Mouse (Mus musculus) hindbrain, embryonic 14.5 days (tissue): ENCODE measurements around the gene Ppp6r3. TPM values are rescaled to one million over a fixed set of nuclear protein-coding genes. Genes with fewer than 3 reads are reported as not detected.

Experiments used
- ATAC-seq: fragments of 200-750 bp; cut with Nextera tagmentation; 2 replicates; pipeline ENCODE4 v1.8.0; 2017; ENCODE audit warnings: moderate number of reproducible peaks, mild to moderate bottlenecking, moderate TSS enrichment, moderate library complexity; ENCODE audit not compliant: low FRiP score
- DNase-seq: peaks from one replicate; pipeline ENCODE4 v3.0.0-alpha.2; 2015; ENCODE audit warnings: low spot score
- H3K27ac ChIP-seq: fragments of 300-500 bp; sonication (generic); 2 replicates; pipeline ENCODE4 v1.5.1; 2014; ENCODE audit warnings: mild to moderate bottlenecking, moderate library complexity
- H3K27me3 ChIP-seq: fragments of 300-500 bp; sonication (generic); 2 replicates; pipeline ENCODE4 v1.6.1; 2014; ENCODE audit warnings: mild to moderate bottlenecking, low read length, mixed read lengths; ENCODE audit not compliant: control insufficient read depth, insufficient read depth
- H3K36me3 ChIP-seq: fragments of 300-500 bp; sonication (generic); replicated peaks from 2 replicates; pipeline ENCODE4 v1.6.1; 2014; ENCODE audit not compliant: control insufficient read depth, insufficient read depth
- H3K4me1 ChIP-seq: fragments of 300-500 bp; sonication (generic); replicated peaks from 2 replicates; pipeline ENCODE4 v1.6.1; 2014; ENCODE audit warnings: antibody characterized with exemption, low read length, mixed read lengths; ENCODE audit not compliant: control insufficient read depth, insufficient read depth
- H3K4me2 ChIP-seq: fragments of 300-500 bp; sonication (generic); replicated peaks from 2 replicates; pipeline ENCODE4 v1.6.1; 2014; ENCODE audit warnings: mild to moderate bottlenecking, moderate library complexity
- H3K4me3 ChIP-seq: fragments of 300-500 bp; sonication (generic); replicated peaks from 2 replicates; pipeline ENCODE4 v1.5.1; 2014; ENCODE audit warnings: mild to moderate bottlenecking, low read length
- H3K9ac ChIP-seq: fragments of 300-500 bp; sonication (generic); 2 replicates; pipeline ENCODE4 v1.6.1; 2014
- H3K9me3 ChIP-seq: fragments of 300-500 bp; sonication (generic); 2 replicates; pipeline ENCODE4 v1.6.1; 2016; ENCODE audit warnings: low read length; ENCODE audit not compliant: control insufficient read depth
- WGBS: fragments of 180-500 bp; shearing (Covaris S2); extraction: QIAGEN DNeasy Blood & Tissue Kit; methylation state at CpG from one replicate; pipeline ENCODE4 v1.1.7; 2014; 5-methylcytosine and 5-hydroxymethylcytosine counted together
- polyA plus RNA-seq: library from polyadenylated mRNA; unstranded; fragments of >200 nt; fragmentation: Nextera tagmentation; extraction: Ambion mirVana; gene quantifications from 2 replicates; pipeline ENCODE4 v1.2.1, GENCODE M21; 2014

The Ppp6r3 gene
- polyA plus RNA-seq, 1 experiment from 2014 or later = 59.9 TPM

DNA sequence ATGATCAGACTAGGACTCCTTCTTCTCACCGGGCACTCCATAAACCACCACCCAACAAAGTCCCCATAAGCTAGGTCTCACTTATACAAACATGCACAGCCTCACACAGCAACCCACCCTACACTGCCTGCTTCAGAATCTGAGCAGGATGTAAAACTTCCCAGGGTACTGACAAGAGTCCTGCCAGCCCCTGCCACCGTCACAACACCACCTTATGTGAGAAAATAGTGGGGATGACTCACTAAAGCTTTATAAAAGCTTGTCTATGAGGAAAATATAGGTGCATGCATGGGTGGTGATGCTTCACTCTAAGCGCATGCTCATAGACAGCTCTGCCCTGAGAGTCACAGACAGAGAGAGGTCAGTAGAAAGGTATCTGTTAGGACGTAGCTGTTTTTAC is 85.7 kb downstream of the Ppp6r3 start:
- no peak overlapping the region for H3K9ac ChIP-seq
- no peak overlapping the region for H3K4me2 ChIP-seq
- H3K27ac ChIP-seq = no peak overlapping the region
- no peak for ATAC-seq
- H3K36me3 ChIP-seq = peaks cover 95% of the 10 kb centered on the region
- no peak overlapping the region for H3K4me3 ChIP-seq
- no peak for DNase-seq
- no peaks in the 10 kb centered on the region for H3K9me3 ChIP-seq
- no peaks in the 10 kb centered on the region for H3K27me3 ChIP-seq
- WGBS = 96% methylated on average over 4 of the region's 4 CpGs
- H3K4me1 ChIP-seq = no peaks in the 10 kb centered on the region

GRCm38 (mm10) chr19:3482831-3483230 is 92.7 kb downstream of the Ppp6r3 start:
- 96% methylated on average over 7 of the region's 7 CpGs for WGBS
- ATAC-seq (no peak), DNase-seq (no peak)
- H3K36me3 ChIP-seq = peaks cover 84% of the 10 kb centered on the region
- no peak overlapping the region for H3K9ac ChIP-seq
- no peaks in the 10 kb centered on the region for H3K27me3 ChIP-seq
- H3K9me3 ChIP-seq = no peaks in the 10 kb centered on the region
- H3K4me1 ChIP-seq = no peaks in the 10 kb centered on the region
- H3K4me2 ChIP-seq = no peak overlapping the region
- H3K27ac ChIP-seq = no peak overlapping the region
- H3K4me3 ChIP-seq = no peak overlapping the region

GRCm38 (mm10) chr19:3480101-3480500 is 95.4 kb downstream of the Ppp6r3 start:
- WGBS = 94% methylated on average over 8 of the region's 8 CpGs
- Histone ChIP-seq H3K9ac (no peak overlapping the region), H3K27ac (no peak overlapping the region), H3K36me3 (peaks cover 75% of the 10 kb centered on the region), H3K4me1 (no peaks in the 10 kb centered on the region), H3K9me3 (no peaks in the 10 kb centered on the region), H3K4me2 (no peak overlapping the region), H3K4me3 (no peak overlapping the region), H3K27me3 (no peaks in the 10 kb centered on the region)
- ATAC-seq (no peak), DNase-seq (no peak)

- Histone ChIP-seq H3K27me3 (no peaks in the 10 kb centered on the region), H3K4me2 (no peak overlapping the region), H3K9me3 (no peaks in the 10 kb centered on the region), H3K4me1 (no peaks in the 10 kb centered on the region), H3K36me3 (peaks cover 66% of the 10 kb centered on the region), H3K9ac (no peak overlapping the region), H3K27ac (no peak overlapping the region), H3K4me3 (no peak overlapping the region)
- DNase-seq (no peak), ATAC-seq (no peak)
- WGBS = 96% methylated on average over 3 of the region's 3 CpGs
Measured at GRCm38 (mm10) chr19:3476996-3477395, 98.6 kb downstream of the Ppp6r3 start.

DNA sequence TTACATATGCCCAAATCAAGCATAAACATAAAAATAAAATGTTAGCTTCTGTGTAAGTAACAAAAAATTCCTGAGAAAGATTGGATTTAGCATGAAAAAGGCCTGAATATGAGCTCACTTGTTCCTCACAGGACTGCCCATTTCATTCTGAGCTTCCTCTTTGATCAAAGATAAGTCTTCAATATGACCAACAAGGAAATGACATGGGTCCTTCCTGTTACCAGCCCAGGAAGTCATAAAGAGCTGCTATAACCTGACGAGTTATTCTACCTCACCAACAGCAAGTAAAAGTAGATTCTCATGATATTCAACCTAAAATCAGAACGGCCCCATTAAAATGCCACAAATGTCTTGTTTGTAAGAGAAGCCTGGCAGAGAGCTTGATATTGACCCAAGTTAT is 104.3 kb downstream of the Ppp6r3 start:
- no peaks in the 10 kb centered on the region for H3K27me3 ChIP-seq
- H3K9ac ChIP-seq = no peak overlapping the region
- 95% methylated on average over 2 of the region's 2 CpGs for whole genome bisulfite sequencing
- H3K4me2 ChIP-seq = no peak overlapping the region
- ATAC-seq (no peak), DNase-seq (no peak)
- peaks cover 77% of the 10 kb centered on the region for H3K36me3 ChIP-seq
- H3K9me3 ChIP-seq = no peaks in the 10 kb centered on the region
- no peak overlapping the region for H3K4me3 ChIP-seq
- no peak overlapping the region for H3K27ac ChIP-seq
- no peaks in the 10 kb centered on the region for H3K4me1 ChIP-seq

- Histone ChIP-seq H3K27ac (no peak overlapping the region), H3K36me3 (peaks cover 99% of the 10 kb centered on the region), H3K9me3 (no peaks in the 10 kb centered on the region), H3K4me2 (no peak overlapping the region), H3K4me1 (no peaks in the 10 kb centered on the region), H3K9ac (no peak overlapping the region), H3K27me3 (no peaks in the 10 kb centered on the region), H3K4me3 (no peak overlapping the region)
- ATAC-seq (no peak), DNase-seq (no peak)
- 97% methylated on average over 7 of the region's 7 CpGs for WGBS
Measured at GRCm38 (mm10) chr19:3467574-3467973, 108.0 kb downstream of the Ppp6r3 start.

DNA sequence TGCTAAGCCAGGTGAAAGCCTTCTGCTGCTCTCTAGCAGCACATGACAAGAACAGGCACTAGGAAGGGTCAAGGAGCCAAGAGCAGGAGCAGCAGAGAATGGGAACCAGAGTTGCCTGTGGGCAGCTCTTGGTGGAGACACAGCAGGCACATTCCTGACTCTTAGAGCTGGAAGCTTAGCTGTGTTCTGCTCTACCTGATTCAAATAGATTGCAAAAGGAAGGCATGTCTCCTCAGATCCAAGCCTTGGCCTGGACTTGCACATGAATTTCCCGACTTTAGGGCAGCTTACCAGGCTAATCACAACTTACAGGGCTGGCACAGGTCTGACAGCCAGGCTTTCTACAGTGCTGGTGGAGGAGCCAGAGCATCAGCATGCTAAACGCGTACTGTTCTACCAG is 115.6 kb downstream of the Ppp6r3 start:
- H3K4me2 ChIP-seq = no peak overlapping the region
- no peaks in the 10 kb centered on the region for H3K27me3 ChIP-seq
- H3K9ac ChIP-seq = no peak overlapping the region
- ATAC-seq (no peak), DNase-seq (no peak)
- H3K4me1 ChIP-seq = no peaks in the 10 kb centered on the region
- no peak overlapping the region for H3K4me3 ChIP-seq
- H3K36me3 ChIP-seq = peaks cover 100% of the 10 kb centered on the region
- 97% methylated on average over 3 of the region's 3 CpGs for WGBS
- no peak overlapping the region for H3K27ac ChIP-seq
- H3K9me3 ChIP-seq = no peaks in the 10 kb centered on the region

DNA sequence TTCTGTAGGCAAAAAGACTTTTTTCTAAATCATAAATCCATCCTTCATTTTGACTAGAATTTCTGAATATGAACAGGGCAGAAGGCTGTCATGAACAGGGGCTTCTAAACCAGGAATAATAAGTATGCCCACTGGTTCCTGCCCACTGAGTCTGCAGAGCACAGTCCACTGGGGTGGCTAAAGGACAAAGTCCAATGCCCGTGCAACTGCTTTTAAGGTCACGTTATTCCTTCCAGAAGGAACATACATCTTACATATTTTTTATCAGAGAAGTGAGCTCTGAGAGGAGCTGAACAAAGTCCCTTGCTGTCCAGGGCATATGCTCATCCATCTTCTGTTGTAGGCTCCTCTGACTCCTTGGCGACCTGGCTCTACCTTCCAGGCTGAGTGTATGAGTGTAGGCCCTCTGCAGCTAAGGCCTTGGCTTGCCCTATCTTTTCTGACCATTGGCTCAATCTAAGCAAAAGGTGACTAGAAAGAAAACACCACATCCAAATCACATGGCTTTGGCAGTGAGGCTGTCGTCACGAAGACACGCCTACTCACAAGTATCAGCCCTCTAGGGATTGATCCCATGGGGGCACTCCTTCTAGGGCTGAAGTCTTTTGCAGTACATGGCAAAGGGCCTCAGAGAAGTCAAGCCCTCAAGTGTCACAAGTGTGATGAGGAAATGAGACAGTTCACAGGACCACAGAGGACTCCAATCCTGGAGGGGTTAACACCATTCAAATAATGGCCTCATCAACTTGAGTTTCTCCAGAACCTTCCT is 117.0 kb downstream of the Ppp6r3 start:
- DNase-seq = no peak
- 92% methylated on average over 6 of the region's 6 CpGs for WGBS
- no peak overlapping the region for H3K4me2 ChIP-seq
- ATAC-seq = no peak
- no peaks in the 10 kb centered on the region for H3K27me3 ChIP-seq
- H3K36me3 ChIP-seq = peaks cover 100% of the 10 kb centered on the region
- H3K4me3 ChIP-seq = no peak overlapping the region
- no peaks in the 10 kb centered on the region for H3K9me3 ChIP-seq
- no peaks in the 10 kb centered on the region for H3K4me1 ChIP-seq
- H3K27ac ChIP-seq = no peak overlapping the region
- H3K9ac ChIP-seq = no peak overlapping the region

- WGBS = 94% methylated on average over 4 of the region's 4 CpGs
- no peaks in the 10 kb centered on the region for H3K27me3 ChIP-seq
- no peak for DNase-seq
- no peak for ATAC-seq
- H3K9ac ChIP-seq = no peak overlapping the region
- H3K4me3 ChIP-seq = no peak overlapping the region
- H3K4me2 ChIP-seq = no peak overlapping the region
- no peaks in the 10 kb centered on the region for H3K4me1 ChIP-seq
- H3K9me3 ChIP-seq = no peaks in the 10 kb centered on the region
- H3K36me3 ChIP-seq = peaks cover 100% of the 10 kb centered on the region
- H3K27ac ChIP-seq = no peak overlapping the region
Measured at GRCm38 (mm10) chr19:3457700-3458099, 117.8 kb downstream of the Ppp6r3 start.

DNA sequence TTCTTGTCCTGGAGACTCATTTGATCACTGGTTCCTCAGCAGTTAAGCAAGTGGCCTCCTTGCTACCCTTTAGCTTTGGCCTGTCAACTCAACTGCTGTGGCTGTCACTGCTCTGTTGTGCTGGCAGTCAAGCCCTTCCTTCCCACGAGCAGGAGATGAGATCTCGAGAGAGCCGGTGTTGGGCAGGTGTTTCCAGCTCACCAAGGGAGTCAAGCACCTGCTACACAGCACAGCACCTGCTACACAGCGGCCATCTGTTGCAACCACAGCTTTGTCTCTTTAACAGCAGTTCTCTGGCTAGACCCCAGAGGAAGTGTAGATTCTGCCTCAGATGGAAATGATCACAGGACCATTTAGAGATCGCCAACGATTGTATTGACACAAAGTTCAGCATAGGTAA is 123.9 kb downstream of the Ppp6r3 start:
- Histone ChIP-seq H3K36me3 (peaks cover 40% of the 10 kb centered on the region), H3K4me3 (no peak overlapping the region), H3K27ac (no peak overlapping the region), H3K27me3 (no peaks in the 10 kb centered on the region), H3K4me1 (no peaks in the 10 kb centered on the region), H3K9me3 (no peaks in the 10 kb centered on the region), H3K9ac (no peak overlapping the region), H3K4me2 (no peak overlapping the region)
- ATAC-seq (peak; percentile 57), DNase-seq (no peak)
- WGBS = 51% methylated on average over 6 of the region's 6 CpGs
